Mouse (Mus musculus) liver, adult (tissue): Measurements from ENCODE around the gene Net1.
"Not testable (repeated sequence)": the region's sequence is repeated elsewhere in the genome, so short reads cannot be mapped to it uniquely, and the experiment has no call there.

ENCODE experiments used
- GATA4 ChIP-seq: IDR thresholded peaks from 2 replicates; pipeline ENCODE4 v1.6.1; 2014; ENCODE audit warnings: mild to moderate bottlenecking, low read length; ENCODE audit not compliant: insufficient replicate concordance

Gene Net1

GRCm38 (mm10) chr13:3862922-3863580 is 55.0 kb downstream of the Net1 start:
- no peak for TF ChIP-seq GATA4

- TF ChIP-seq GATA4, result no peak
These were observed 55.7 kb downstream of the Net1 start for GRCm38 (mm10) chr13:3862325-3862724.

GRCm38 (mm10) chr13:3861251-3861650 is 56.8 kb downstream of the Net1 start:
- TF ChIP-seq GATA4, result no peak

GRCm38 (mm10) chr13:3856252-3856651 is 61.8 kb downstream of the Net1 start:
- TF ChIP-seq GATA4, result no peak

- no peak for TF ChIP-seq GATA4
These were observed 63.2 kb downstream of the Net1 start for GRCm38 (mm10) chr13:3854856-3855255.

GRCm38 (mm10) chr13:3853648-3854333 is 64.2 kb downstream of the Net1 start, which contains the start of gene Calm5:
Gene Calm5, plus strand, starts transcription at chr13:3854173.
- not testable (repeated sequence) for TF ChIP-seq GATA4

- no peak for TF ChIP-seq GATA4
These were observed 67.7 kb downstream of the Net1 start for GRCm38 (mm10) chr13:3850330-3850729.

- not testable (repeated sequence) for TF ChIP-seq GATA4
These were observed 80.7 kb downstream of the Net1 start, which contains the start of gene Calm4 for GRCm38 (mm10) chr13:3837312-3837807. Gene Calm4, plus strand, starts transcription at chr13:3837757.

GRCm38 (mm10) chr13:3832450-3832849 is 85.6 kb downstream of the Net1 start:
- no peak for TF ChIP-seq GATA4
